Mouse (Mus musculus) CH12.LX (cell line): ENCODE measurements around the gene Myef2. TPM values are rescaled to one million over a fixed set of nuclear protein-coding genes. Genes with fewer than 3 reads are reported as not detected.

Experiments
- DNase-seq: peaks from one replicate; pipeline ENCODE4 v3.0.0-alpha.2; 2013; ENCODE audit errors: extremely low read depth
- H3K27ac ChIP-seq: 2 replicates; pipeline ENCODE4 v1.5.1; 2012; ENCODE audit warnings: low read depth, mild to moderate bottlenecking, control low read depth, moderate library complexity; ENCODE audit not compliant: insufficient read depth
- H3K27me3 ChIP-seq: replicated peaks from 2 replicates; pipeline ENCODE3; 2012; ENCODE audit warnings: inconsistent platforms
- H3K36me3 ChIP-seq, 2 experiments: replicated peaks in 1 of 2; 2 replicates each; pipeline versions ENCODE3 to v1.6.1; 2012; ENCODE audit warnings: inconsistent platforms in 1 of 2, low read length in 1 of 2, mild to moderate bottlenecking in 1 of 2, mixed read lengths in 1 of 2, moderate library complexity in 1 of 2; ENCODE audit not compliant: control insufficient read depth in 1 of 2, insufficient read depth in 1 of 2
- H3K4me1 ChIP-seq, 2 experiments: 2 replicates each; pipeline ENCODE4 v1.6.1; 2012; ENCODE audit warnings: inconsistent platforms in 1 of 2, moderate library complexity in 1 of 2; ENCODE audit not compliant: insufficient read depth in 2 of 2, control insufficient read depth in 1 of 2
- H3K4me2 ChIP-seq: 2 replicates; pipeline ENCODE4 v1.6.1; 2012; ENCODE audit warnings: low read depth, mild to moderate bottlenecking, control low read depth; ENCODE audit not compliant: poor library complexity, insufficient read depth, severe bottlenecking
- H3K4me3 ChIP-seq, 3 experiments: fragments of 150-350 bp in 1 of 3; sonication (generic) in 1 of 3; replicated peaks in 1 of 3; 2 replicates each; pipeline versions ENCODE3 to v1.5.1; 2011 to 2012; ENCODE audit warnings: low read depth in 2 of 3, low read length in 2 of 3, mild to moderate bottlenecking in 2 of 3, moderate library complexity in 2 of 3, control low read depth in 1 of 3, improper control_type of control experiment in 1 of 3, inconsistent platforms in 1 of 3, mixed read lengths in 1 of 3; ENCODE audit not compliant: poor library complexity in 1 of 3
- H3K79me2 ChIP-seq: replicated peaks from 2 replicates; pipeline ENCODE4 v1.6.1; 2012; ENCODE audit warnings: mild to moderate bottlenecking, moderate library complexity; ENCODE audit not compliant: control insufficient read depth, poor library complexity, insufficient read depth, severe bottlenecking; ENCODE audit errors: extremely low read depth
- H3K9ac ChIP-seq: 2 replicates; pipeline ENCODE4 v1.6.1; 2012; ENCODE audit warnings: low read depth, mild to moderate bottlenecking, control low read depth, moderate library complexity; ENCODE audit not compliant: insufficient read depth
- H3K9me3 ChIP-seq: replicated peaks from 2 replicates; pipeline ENCODE3; 2012; ENCODE audit warnings: low read length, inconsistent platforms, mixed read lengths
- CHD1 ChIP-seq: IDR thresholded peaks from 2 replicates; pipeline ENCODE4 v1.6.1; 2012; ENCODE audit warnings: low read depth, low read length, improper control_type of control experiment, inconsistent platforms
- E2F4 ChIP-seq: IDR thresholded peaks from 2 replicates; pipeline ENCODE4 v1.6.1; 2011; ENCODE audit warnings: low read depth, low read length, improper control_type of control experiment; ENCODE audit not compliant: insufficient replicate concordance
- ELF1 ChIP-seq: IDR thresholded peaks from 2 replicates; pipeline ENCODE4 v1.6.1; 2014; ENCODE audit warnings: low read depth, mild to moderate bottlenecking, inconsistent platforms, low read length, improper control_type of control experiment
- EP300 ChIP-seq: IDR thresholded peaks from 2 replicates; pipeline ENCODE4 v1.6.1; 2011; ENCODE audit warnings: low read length, improper control_type of control experiment
- GABPA ChIP-seq: IDR thresholded peaks from 2 replicates; pipeline ENCODE4 v1.6.1; 2012; ENCODE audit warnings: low read depth, low read length, improper control_type of control experiment, inconsistent platforms; ENCODE audit not compliant: insufficient replicate concordance
- IRF4 ChIP-seq: IDR thresholded peaks from 2 replicates; pipeline ENCODE4 v1.6.1; 2014; ENCODE audit warnings: low read depth, mild to moderate bottlenecking, inconsistent platforms, low read length, improper control_type of control experiment
- JUN ChIP-seq: IDR thresholded peaks from 2 replicates; pipeline ENCODE4 v1.6.1; 2011; ENCODE audit warnings: low read depth, mild to moderate bottlenecking, low read length, improper control_type of control experiment, moderate library complexity; ENCODE audit not compliant: insufficient read depth
- MAX ChIP-seq: IDR thresholded peaks from 2 replicates; pipeline ENCODE4 v1.6.1; 2011; ENCODE audit warnings: low read length, improper control_type of control experiment
- MXI1 ChIP-seq: IDR thresholded peaks from 2 replicates; pipeline ENCODE4 v1.6.1; 2011; ENCODE audit warnings: mild to moderate bottlenecking, low read depth, low read length, improper control_type of control experiment
- NELFE ChIP-seq: IDR thresholded peaks from 2 replicates; pipeline ENCODE4 v1.6.1; 2011; ENCODE audit warnings: low read depth, low read length, improper control_type of control experiment
- NRF1 ChIP-seq: IDR thresholded peaks from 2 replicates; pipeline ENCODE4 v1.6.1; 2014; ENCODE audit warnings: low read depth, mild to moderate bottlenecking, inconsistent platforms, low read length, improper control_type of control experiment, moderate library complexity
- POLR2AphosphoS2 ChIP-seq: IDR thresholded peaks from 2 replicates; pipeline ENCODE4 v1.6.1; 2011; ENCODE audit warnings: low read depth, low read length, improper control_type of control experiment
- RAD21 ChIP-seq: IDR thresholded peaks from 2 replicates; pipeline ENCODE4 v1.6.1; 2011; ENCODE audit warnings: low read depth, mild to moderate bottlenecking, low read length, improper control_type of control experiment, moderate library complexity
- RCOR1 ChIP-seq: conservative IDR thresholded peaks from 2 replicates; pipeline ENCODE4 v1.6.1; 2012; ENCODE audit warnings: low read depth, mild to moderate bottlenecking, inconsistent platforms, low read length, improper control_type of control experiment
- SIN3A ChIP-seq: IDR thresholded peaks from 2 replicates; pipeline ENCODE4 v1.6.1; 2012; ENCODE audit warnings: low read length, improper control_type of control experiment, inconsistent platforms
- TBP ChIP-seq: conservative IDR thresholded peaks from 2 replicates; pipeline ENCODE4 v1.6.1; 2011; ENCODE audit warnings: low read depth, low read length, improper control_type of control experiment
- UBTF ChIP-seq: IDR thresholded peaks from 2 replicates; pipeline ENCODE4 v1.6.1; 2012; ENCODE audit warnings: low read depth, mild to moderate bottlenecking, inconsistent platforms, low read length, improper control_type of control experiment, moderate library complexity
- USF1 ChIP-seq: IDR thresholded peaks from 2 replicates; pipeline ENCODE4 v1.6.1; 2014; ENCODE audit warnings: low read depth, mild to moderate bottlenecking, inconsistent platforms, low read length, improper control_type of control experiment
- USF2 ChIP-seq: conservative IDR thresholded peaks from 2 replicates; pipeline ENCODE4 v1.6.1; 2011; ENCODE audit warnings: low read depth, low read length, improper control_type of control experiment
- ZC3H11A ChIP-seq: IDR thresholded peaks from 2 replicates; pipeline ENCODE4 v1.6.1; 2012; ENCODE audit warnings: low read depth, mild to moderate bottlenecking, inconsistent platforms, low read length, improper control_type of control experiment
- ZKSCAN1 ChIP-seq: IDR thresholded peaks from 2 replicates; pipeline ENCODE4 v1.6.1; 2012; ENCODE audit warnings: low read depth, inconsistent platforms, low read length, improper control_type of control experiment, borderline replicate concordance
- ZMIZ1 ChIP-seq: IDR thresholded peaks from 2 replicates; pipeline ENCODE4 v1.6.1; 2012; ENCODE audit warnings: low read depth, mild to moderate bottlenecking, inconsistent platforms, low read length, improper control_type of control experiment
- dilution Hi-C: fragments of 300-500 bp; cut with MboI; formaldehyde crosslinking; loops from 2 replicates; pipeline ENCODE4 v1.14.3; 2020; ENCODE audit warnings: low sequenced_read_pairs; ENCODE audit not compliant: extremely low pct_unique_long_range_greater_than_20kb, extremely low pct_ligation_motif_present
- in situ Hi-C: fragments of 300-500 bp; cut with MboI; formaldehyde crosslinking; loops from 3 replicates; pipeline ENCODE4 v1.14.3; 2019; ENCODE audit warnings: low sequenced_read_pairs, low pct_ligation_motif_present, low pct_unique_long_range_greater_than_20kb, mixed read lengths
- polyA plus RNA-seq: library from polyadenylated mRNA; unstranded; fragments of >175 nt; gene quantifications from 2 replicates; pipeline ENCODE4 v1.2.1, GENCODE M21; 2012; ENCODE audit warnings: low read depth; ENCODE audit not compliant: insufficient read length
- total RNA-seq, 2 experiments: library from RNA; depleted of rRNA; stranded (reverse); fragments of 300-350 nt in 1 of 2; fragments of >200 nt in 1 of 2; gene quantifications; 2 replicates each; pipeline ENCODE4 v1.2.3; 2012 to 2014

Myef2 gene
- total and polyA plus RNA-seq, 3 experiments: not detected

DNA sequence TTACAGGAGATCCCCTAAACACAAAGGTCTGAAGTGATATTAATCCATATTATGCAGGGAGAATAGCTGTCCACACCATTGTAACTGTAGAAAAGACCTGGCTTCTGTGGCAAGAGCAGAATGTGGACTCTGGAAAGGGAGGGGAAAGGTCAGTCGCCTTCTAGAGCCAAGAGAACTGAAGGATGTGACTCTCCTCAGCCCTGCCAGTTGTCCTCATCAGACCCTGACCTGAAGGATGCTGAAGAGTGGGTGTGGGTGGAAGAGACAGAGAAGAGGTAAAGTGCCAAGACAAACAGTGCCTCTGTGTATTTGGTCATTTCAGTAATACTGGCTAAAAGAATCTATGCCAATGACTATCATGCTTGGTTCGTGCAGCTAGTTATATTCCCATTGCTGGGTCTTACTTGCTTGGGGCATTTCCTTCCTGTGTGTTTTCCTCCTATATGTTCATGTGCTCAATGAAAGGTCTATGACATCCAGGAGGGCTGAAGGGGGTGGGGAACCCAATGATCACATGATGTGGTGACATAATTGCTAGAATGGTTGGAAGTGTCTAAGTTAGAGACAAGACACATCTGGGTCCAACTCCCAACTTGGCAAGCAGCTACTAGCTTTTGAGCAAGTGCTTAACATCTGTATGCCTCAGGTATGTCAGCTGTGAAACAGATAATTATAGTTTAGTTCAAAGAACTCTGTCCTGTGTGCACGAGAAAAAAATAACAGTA, 50.2 kb downstream of the Myef2 start:
- no peaks in the 10 kb centered on the region for H3K79me2 ChIP-seq
- no peak overlapping the region for H3K4me2 ChIP-seq
- in situ Hi-C loops (no loop called here), dilution Hi-C loops (no loop called here)
- no peaks in the 10 kb centered on the region for H3K27me3 ChIP-seq
- no peak overlapping the region for H3K27ac ChIP-seq
- TF ChIP-seq E2F4: no peak
- no peak for TF ChIP-seq JUN
- TF ChIP-seq ZMIZ1: no peak
- TF ChIP-seq ZC3H11A: no peak
- TF ChIP-seq TBP: no peak
- no peak for TF ChIP-seq RCOR1
- TF ChIP-seq NELFE: no peak
- no peak for TF ChIP-seq POLR2AphosphoS2
- no peak for TF ChIP-seq MAX
- TF ChIP-seq ELF1: no peak
- no peak for TF ChIP-seq GABPA
- TF ChIP-seq ZKSCAN1: no peak
- no peak for TF ChIP-seq MXI1
- no peak for TF ChIP-seq SIN3A
- TF ChIP-seq UBTF: no peak
- no peak for TF ChIP-seq NRF1
- TF ChIP-seq EP300: no peak
- TF ChIP-seq USF1: no peak
- H3K36me3 ChIP-seq: no peaks in the 10 kb centered on the region
- H3K4me1 ChIP-seq: no peaks in the 10 kb centered on the region
- no peak for DNase-seq
- H3K9me3 ChIP-seq: peaks cover 55% of the 10 kb centered on the region
- no peak overlapping the region for H3K9ac ChIP-seq
- H3K4me3 ChIP-seq: no peak overlapping the region

DNA sequence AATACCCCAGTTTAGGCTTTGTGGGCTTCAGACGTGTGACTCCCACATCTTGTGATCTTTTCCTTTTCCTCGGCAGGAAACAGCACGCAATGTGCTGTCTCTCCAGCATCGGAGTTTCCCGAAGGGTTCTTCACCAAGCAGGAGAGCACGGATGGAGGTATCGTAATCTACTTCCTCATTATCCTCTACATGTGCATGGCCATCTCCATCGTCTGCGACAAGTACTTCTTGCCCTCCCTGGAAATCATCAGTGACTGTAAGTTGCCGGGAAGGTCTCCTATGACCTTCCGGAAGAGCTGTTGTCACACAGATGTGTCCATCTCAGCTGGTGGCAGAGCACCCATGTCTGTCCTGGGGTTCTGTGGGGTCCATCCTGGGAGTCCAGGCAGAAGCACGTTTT, 54.8 kb downstream of the Myef2 start:
- no peaks in the 10 kb centered on the region for H3K4me1 ChIP-seq
- H3K9me3 ChIP-seq: peaks cover 67% of the 10 kb centered on the region
- H3K4me3 ChIP-seq: no peak overlapping the region
- TF ChIP-seq POLR2AphosphoS2 (no peak), NELFE (no peak), E2F4 (no peak), CHD1 (no peak), SIN3A (no peak), IRF4 (no peak), RAD21 (no peak), UBTF (no peak), ZC3H11A (no peak), USF2 (no peak), ELF1 (no peak), MAX (no peak), JUN (no peak)
- TF ChIP-seq, all 38 proteins: peak for 0
- H3K9ac ChIP-seq: no peak overlapping the region
- dilution Hi-C loops: no loop called here
- no peak overlapping the region for H3K27ac ChIP-seq
- in situ Hi-C loops: no loop called here
- H3K4me2 ChIP-seq: no peak overlapping the region
- DNase-seq: no peak
- no peaks in the 10 kb centered on the region for H3K27me3 ChIP-seq
- no peaks in the 10 kb centered on the region for H3K79me2 ChIP-seq
- H3K36me3 ChIP-seq: no peaks in the 10 kb centered on the region
